Mouse (Mus musculus) left cerebral cortex, adult 11 months (tissue): ENCODE data around the gene Cdk17.

Source experiments
- DNase-seq: peaks from one replicate; pipeline ENCODE4 v3.0.0; 2022; ENCODE audit warnings: low spot score

The Cdk17 gene

GRCm38 (mm10) chr10:93231490-93231889 is 70.8 kb downstream of the Cdk17 start:
- no peak for DNase-seq

DNA sequence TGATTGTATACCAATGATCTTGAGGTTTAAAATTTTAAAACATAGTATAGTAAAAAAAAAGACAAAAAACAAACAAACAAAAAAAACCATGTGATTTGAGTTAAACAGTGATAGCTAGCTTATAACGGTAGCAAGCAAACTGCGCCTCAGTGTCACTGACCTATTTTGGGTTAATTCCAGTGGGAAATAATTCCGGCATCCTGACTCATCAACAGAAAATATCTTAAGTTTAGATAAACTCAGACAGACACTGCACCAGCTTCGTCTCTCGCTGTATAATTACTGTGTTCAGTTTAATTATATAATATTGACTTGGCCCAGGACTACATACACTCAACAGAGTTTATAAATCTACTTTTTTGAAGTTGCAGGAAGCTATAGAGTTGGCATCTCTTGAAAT is 71.2 kb downstream of the Cdk17 start:
- no peak for DNase-seq

- DNase-seq, result no peak
These were observed 73.1 kb downstream of the Cdk17 start for GRCm38 (mm10) chr10:93233665-93234194.

- DNase-seq, result no peak
These were observed 74.0 kb downstream of the Cdk17 start for GRCm38 (mm10) chr10:93234692-93235091.

GRCm38 (mm10) chr10:93239201-93239806 is 78.6 kb downstream of the Cdk17 start:
- no peak for DNase-seq

GRCm38 (mm10) chr10:93242208-93242607 is 81.5 kb downstream of the Cdk17 start:
- no peak for DNase-seq

DNA sequence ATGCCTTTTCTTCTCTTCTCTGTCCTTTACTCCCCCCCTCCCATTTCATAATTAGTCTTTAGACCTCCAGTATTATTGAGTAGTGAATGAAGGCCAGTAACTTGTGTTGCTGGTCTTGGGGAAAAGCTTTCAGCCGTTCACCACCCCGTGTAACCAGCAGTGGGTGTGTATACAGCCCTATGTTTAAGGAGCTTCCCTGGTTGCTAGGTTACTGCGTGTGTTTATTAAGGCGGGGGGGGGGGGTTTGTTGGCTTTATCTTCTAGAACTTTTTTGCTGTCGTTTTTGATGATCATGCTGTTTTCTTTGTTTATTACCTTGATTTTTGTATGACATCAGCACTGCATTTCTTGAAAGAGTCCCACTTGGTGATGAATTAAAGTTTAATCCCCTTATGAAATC is 82.2 kb downstream of the Cdk17 start:
- DNase-seq, result no peak

DNA sequence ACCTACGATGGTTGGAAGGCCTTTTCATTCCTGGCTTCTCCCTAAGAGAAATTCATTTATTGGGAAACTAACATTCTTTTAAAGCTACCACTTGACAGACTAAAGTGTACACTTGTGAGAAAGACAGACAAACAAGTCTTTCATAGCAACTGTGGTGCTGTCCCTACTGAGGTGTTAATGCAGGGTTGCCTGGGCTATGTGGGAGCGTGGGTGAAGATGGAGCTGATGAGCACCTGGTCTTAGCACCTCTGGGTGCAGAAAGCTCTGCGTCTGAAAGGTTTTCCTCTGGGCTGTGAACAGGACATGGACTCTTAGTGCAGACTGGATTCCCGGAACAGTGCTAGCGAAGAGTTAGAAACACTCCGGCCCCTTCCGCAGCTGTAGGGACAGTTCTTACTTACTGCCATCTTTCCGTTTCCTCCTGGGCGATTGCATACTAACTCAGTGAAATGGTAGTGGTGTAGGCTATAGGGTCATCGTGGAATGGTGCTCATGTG is 83.6 kb downstream of the Cdk17 start:
- no peak for DNase-seq

DNA sequence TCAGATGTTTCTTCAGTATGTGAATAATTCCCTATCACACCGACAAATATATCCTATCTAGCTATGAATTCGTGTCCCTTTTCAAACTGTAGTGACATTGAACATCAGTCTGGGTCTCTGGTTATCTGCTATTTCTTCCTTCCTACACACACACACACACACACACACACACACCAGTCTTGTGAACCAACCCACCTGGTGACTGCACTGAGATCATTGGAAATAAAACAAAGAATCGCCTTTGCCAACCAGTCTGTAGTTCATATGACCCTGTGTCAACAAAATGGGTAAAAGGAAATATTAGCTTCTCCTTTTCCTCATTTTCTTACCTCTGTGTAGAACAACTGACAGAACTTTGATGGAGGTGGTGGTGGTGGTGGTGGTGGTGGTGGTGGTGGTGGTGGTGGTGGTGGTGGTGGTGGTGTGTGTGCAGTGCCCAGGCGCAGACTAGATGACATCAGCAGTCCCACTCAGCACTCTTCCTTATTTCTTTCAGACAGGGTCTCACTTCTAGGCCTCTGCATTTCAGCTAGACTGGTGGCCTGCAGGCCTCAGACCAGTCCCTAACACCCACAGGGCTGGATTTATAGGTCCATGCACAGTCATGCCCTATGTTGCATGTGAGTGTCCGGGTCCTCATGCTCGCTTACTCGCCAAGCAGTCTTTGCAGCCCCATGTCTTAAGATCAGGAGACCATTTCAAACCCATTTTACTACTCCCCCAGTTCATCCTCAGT is 85.7 kb downstream of the Cdk17 start:
- DNase-seq, result no peak

GRCm38 (mm10) chr10:93247422-93247821 is 86.7 kb downstream of the Cdk17 start:
- no peak for DNase-seq

GRCm38 (mm10) chr10:93247902-93248301 is 87.2 kb downstream of the Cdk17 start:
- DNase-seq, result no peak

DNA sequence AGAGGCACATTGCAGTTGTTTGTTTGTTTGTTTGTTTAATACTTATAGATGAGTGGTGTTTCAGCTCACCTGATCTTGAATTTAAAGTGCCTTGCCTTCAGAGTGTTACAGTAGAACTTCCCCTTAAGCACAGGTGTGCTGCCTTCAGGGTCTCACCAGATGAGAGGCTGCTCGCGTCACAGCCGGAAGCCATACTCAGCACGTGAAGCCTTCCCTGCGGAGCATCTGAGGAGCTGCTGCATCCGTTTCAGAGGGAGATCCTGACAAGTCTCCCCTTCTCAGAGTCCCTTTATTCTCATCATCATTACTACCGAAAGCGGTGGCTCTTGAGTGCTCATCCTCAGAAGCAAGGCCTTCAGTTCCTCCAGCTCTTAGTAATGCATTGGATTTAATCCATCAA is 87.7 kb downstream of the Cdk17 start:
- no peak for DNase-seq

DNA sequence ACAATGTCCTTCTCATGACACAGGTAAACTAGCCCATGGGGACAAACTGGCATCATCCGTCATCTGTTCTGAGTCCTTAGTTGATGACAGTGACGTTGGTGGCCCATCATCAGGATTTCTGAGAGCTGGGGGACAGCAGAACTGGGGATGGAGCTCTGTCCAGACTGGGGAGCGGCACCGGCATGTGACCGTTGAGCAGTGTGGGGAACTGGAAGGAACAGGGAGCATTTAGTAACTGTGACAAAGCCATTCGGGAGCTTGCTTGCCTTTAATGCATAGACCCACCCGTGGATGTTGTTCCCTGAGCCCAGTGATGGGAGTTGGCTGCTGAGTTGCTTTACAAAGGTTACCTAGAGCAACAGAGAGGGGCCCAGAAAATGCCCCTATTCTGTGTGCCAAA is 89.2 kb downstream of the Cdk17 start:
- DNase-seq, result no peak

- no peak for DNase-seq
These were observed 90.0 kb downstream of the Cdk17 start for GRCm38 (mm10) chr10:93250436-93251317.

GRCm38 (mm10) chr10:93251426-93251825 is 90.8 kb downstream of the Cdk17 start:
- DNase-seq, result no peak

- no peak for DNase-seq
These were observed 92.0 kb downstream of the Cdk17 start for GRCm38 (mm10) chr10:93252661-93253060.

DNA sequence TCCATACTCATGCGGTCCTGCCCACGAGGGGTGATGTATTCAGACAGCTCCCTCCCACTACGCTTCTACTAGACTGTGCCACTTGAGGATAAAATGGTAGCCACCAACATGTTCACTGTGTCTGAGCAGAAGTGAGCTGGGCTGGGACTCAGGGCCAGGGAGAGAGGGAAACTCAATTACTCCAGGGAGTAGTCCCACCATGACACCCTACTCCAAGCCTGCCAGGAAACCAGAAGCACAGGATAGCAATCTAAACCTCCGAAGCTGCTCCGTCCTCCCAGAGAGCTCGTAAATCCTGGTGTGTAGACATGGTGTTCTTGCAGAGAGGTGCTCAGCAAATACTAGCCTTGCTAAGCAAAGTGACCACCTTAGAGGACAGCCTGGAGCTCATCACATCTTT is 92.5 kb downstream of the Cdk17 start:
- DNase-seq, result no peak

- DNase-seq, result no peak
These were observed 94.6 kb downstream of the Cdk17 start for GRCm38 (mm10) chr10:93255294-93255693.

DNA sequence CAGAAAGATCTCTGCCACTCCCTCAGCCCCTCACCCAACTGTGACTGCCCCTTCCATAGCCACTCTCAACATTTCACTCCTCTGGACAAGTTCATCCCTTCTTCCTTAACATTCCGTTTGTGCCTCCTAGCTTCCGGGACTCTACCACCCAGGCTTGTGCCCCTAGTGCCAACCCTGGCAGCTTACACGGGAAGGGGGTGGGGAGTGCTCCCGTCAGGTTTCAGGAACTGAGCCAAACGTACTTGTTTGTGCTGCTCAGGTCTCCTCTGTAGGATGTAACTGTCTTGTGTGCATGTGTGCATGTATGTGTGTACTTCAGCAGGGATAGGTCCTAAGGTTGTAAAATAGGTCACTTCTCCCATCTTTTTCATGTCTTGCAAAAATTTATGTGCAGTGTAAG is 99.2 kb downstream of the Cdk17 start:
- no peak for DNase-seq

DNA sequence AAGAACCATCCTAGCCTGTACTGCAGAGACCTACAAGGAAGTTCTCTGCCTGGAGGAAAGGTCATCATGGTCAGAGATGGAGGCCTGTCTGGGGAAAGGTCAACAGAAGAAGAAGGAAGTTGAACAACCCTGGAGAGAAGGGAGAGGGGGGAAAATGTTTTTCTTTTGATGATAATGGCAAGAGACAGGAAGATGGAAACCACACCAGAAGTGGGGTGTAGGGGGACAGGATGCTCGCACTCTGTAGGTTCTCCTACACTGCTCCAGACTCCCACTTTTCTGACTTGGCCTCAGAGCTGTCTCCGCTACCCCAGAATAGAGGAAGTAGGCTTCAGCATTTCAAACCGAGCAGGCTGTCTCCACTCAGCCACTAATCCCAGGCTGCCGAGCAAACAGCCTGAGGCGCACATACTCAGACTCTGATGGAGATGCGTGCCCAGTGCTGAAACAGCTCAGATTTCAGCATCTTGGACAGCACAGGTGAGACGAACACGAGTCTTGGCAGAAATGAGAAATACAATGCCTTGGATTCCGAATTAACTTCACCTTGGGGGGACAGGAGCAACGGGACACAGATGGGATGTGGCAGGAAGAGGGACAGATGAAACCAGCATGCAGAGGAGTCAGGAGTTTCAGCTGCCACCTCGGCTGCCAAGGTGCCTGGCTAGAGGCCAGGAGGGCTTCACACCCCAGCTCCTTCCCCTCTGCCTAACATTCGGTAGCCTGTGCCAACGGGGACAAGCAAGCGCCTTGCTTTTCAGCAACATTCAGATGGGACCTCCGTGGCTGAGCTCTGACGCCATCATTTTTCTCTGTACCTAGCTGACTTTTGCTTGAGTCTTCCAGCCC is 100.7 kb downstream of the Cdk17 start:
- DNase-seq, result no peak

- DNase-seq, result no peak
These were observed 101.4 kb downstream of the Cdk17 start for GRCm38 (mm10) chr10:93261981-93262499.
